Mouse (Mus musculus) limb, embryonic 12.5 days (tissue): ENCODE measurements at regions not wholly inside any gene's neighbourhood (a gene's known extent, or its start where the extent isn't known, plus 50 kb on each side); places are given as distances from the start of the nearest gene placed in this dataset.
"Not testable (repeated sequence)": the region's sequence is repeated elsewhere in the genome, so short reads cannot be mapped to it uniquely, and the experiment has no call there.

ENCODE experiments used
- ATAC-seq: fragments of 200-750 bp; cut with Nextera tagmentation; 2 replicates; pipeline ENCODE4 v1.8.0; 2017; ENCODE audit warnings: low read depth, moderate TSS enrichment; ENCODE audit not compliant: insufficient number of reproducible peaks, insufficient read depth, low FRiP score, low TSS enrichment
- H3K27ac ChIP-seq: fragments of 300-500 bp; sonication (generic); 2 replicates; pipeline ENCODE4 v1.5.1; 2016; ENCODE audit warnings: mild to moderate bottlenecking, moderate library complexity
- H3K27me3 ChIP-seq: fragments of 300-500 bp; sonication (generic); 2 replicates; pipeline ENCODE4 v1.6.1; 2016; ENCODE audit warnings: mild to moderate bottlenecking, moderate library complexity
- H3K36me3 ChIP-seq: fragments of 300-500 bp; sonication (generic); 2 replicates; pipeline ENCODE4 v1.6.1; 2016; ENCODE audit warnings: mild to moderate bottlenecking, moderate library complexity
- H3K4me1 ChIP-seq: fragments of 300-500 bp; sonication (generic); replicated peaks from 2 replicates; pipeline ENCODE4 v1.6.1; 2016
- H3K4me2 ChIP-seq: fragments of 300-500 bp; sonication (generic); 2 replicates; pipeline ENCODE4 v1.6.1; 2016; ENCODE audit warnings: mild to moderate bottlenecking, moderate library complexity
- H3K4me3 ChIP-seq: fragments of 300-500 bp; sonication (generic); replicated peaks from 2 replicates; pipeline ENCODE4 v1.5.1; 2016; ENCODE audit warnings: mild to moderate bottlenecking
- H3K9ac ChIP-seq: fragments of 300-500 bp; sonication (generic); replicated peaks from 2 replicates; pipeline ENCODE4 v1.6.1; 2016; ENCODE audit warnings: mild to moderate bottlenecking, moderate library complexity
- H3K9me3 ChIP-seq: fragments of 300-500 bp; sonication (generic); 2 replicates; pipeline ENCODE4 v1.6.1; 2016; ENCODE audit warnings: mild to moderate bottlenecking, moderate library complexity
- WGBS: fragments of 180-500 bp; shearing (Covaris S2); methylation state at CpG from one replicate; pipeline ENCODE4 v1.1.7; 2016; 5-methylcytosine and 5-hydroxymethylcytosine counted together

GRCm38 (mm10) chr9:23700567-23700966, 397.2 kb upstream of the Npsr1 start:
- ATAC-seq, result no peak
- Histone ChIP-seq H3K4me3 (no peak overlapping the region), H3K27ac (no peak overlapping the region), H3K4me1 (no peaks in the 10 kb centered on the region), H3K9ac (no peak overlapping the region), H3K27me3 (no peaks in the 10 kb centered on the region), H3K4me2 (no peak overlapping the region), H3K9me3 (no peaks in the 10 kb centered on the region), H3K36me3 (no peaks in the 10 kb centered on the region)
- WGBS, result 90% methylated on average over 1 of the region's 1 CpGs

- not testable (repeated sequence) for H3K36me3 ChIP-seq, H3K4me3 ChIP-seq, H3K4me2 ChIP-seq, H3K9me3 ChIP-seq, H3K27me3 ChIP-seq, H3K9ac ChIP-seq, ATAC-seq, H3K27ac ChIP-seq, H3K4me1 ChIP-seq
Observed at GRCm38 (mm10) chr9:23717584-23717983, 380.2 kb upstream of the Npsr1 start.

DNA sequence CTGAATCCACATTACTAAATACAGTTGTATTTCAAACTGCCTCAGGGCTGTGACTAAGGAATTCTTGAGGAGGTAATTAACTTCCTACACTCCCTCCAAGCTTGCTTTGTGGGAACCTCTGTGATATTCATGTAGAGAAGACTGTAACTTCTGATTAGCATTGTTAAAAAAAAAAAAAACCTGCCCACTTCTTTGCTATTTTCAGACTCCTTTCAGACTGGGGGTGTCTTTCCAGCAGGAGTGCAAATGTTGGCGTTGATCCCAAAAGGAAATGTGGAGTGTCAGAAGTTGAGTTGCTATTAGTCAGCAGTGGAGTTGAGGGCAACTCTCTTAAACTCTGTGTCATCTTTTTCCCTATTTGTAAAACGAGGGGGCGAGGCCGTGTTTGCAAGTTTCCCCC, 369.0 kb upstream of the Npsr1 start:
- WGBS, result 73% methylated on average over 4 of the region's 4 CpGs

GRCm38 (mm10) chr9:23752478-23752877, 345.3 kb upstream of the Npsr1 start:
- Histone ChIP-seq H3K4me2 (no peak overlapping the region), H3K9ac (no peak overlapping the region), H3K36me3 (no peaks in the 10 kb centered on the region), H3K9me3 (no peaks in the 10 kb centered on the region), H3K4me3 (no peak overlapping the region), H3K4me1 (no peaks in the 10 kb centered on the region), H3K27me3 (no peaks in the 10 kb centered on the region), H3K27ac (no peak overlapping the region)
- ATAC-seq, result no peak
- WGBS, result 89% methylated on average over 5 of the region's 5 CpGs

More for the DNA sequence above, 369.0 kb upstream of the Npsr1 start:
- Histone ChIP-seq H3K4me1 (no peaks in the 10 kb centered on the region), H3K4me3 (no peak overlapping the region), H3K27ac (no peak overlapping the region), H3K27me3 (no peaks in the 10 kb centered on the region), H3K9ac (no peak overlapping the region), H3K9me3 (no peaks in the 10 kb centered on the region), H3K4me2 (no peak overlapping the region), H3K36me3 (no peaks in the 10 kb centered on the region)
- ATAC-seq, result no peak

DNA sequence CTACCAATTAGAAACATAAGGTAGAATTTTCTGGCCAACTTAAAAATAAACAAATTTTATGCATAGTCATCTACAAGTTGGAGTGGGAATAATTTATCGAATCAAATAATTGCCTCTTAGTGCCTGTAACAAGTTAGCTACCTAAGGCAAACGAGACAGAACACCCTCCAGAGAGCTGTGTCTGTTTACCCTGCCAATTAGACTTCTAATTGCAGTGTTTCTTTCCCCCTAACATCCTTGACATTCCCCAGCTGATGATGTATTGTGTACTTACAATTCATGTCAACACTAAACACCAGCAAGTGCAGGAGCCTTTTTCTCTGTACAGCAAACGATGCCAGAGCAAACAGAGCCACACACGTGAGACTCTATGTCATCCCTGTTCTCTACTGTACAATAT, 311.1 kb upstream of the Npsr1 start:
- no peaks in the 10 kb centered on the region for H3K36me3 ChIP-seq
- H3K9me3 ChIP-seq, result no peaks in the 10 kb centered on the region
- no peak overlapping the region for H3K4me3 ChIP-seq
- WGBS, result 36% methylated on average over 4 of the region's 4 CpGs
- H3K4me2 ChIP-seq, result no peak overlapping the region
- H3K9ac ChIP-seq, result no peak overlapping the region
- no peak overlapping the region for H3K27ac ChIP-seq
- no peaks in the 10 kb centered on the region for H3K27me3 ChIP-seq
- no peaks in the 10 kb centered on the region for H3K4me1 ChIP-seq
- ATAC-seq, result no peak
